Mouse (Mus musculus) embryo, embryonic 9.5 days (tissue): ENCODE measurements around the gene Pcyox1.

Experiments
- DNase-seq: peaks from one replicate; pipeline ENCODE4 v3.0.0-alpha.2; 2017; ENCODE audit errors: extremely low spot score

Pcyox1 gene

DNA sequence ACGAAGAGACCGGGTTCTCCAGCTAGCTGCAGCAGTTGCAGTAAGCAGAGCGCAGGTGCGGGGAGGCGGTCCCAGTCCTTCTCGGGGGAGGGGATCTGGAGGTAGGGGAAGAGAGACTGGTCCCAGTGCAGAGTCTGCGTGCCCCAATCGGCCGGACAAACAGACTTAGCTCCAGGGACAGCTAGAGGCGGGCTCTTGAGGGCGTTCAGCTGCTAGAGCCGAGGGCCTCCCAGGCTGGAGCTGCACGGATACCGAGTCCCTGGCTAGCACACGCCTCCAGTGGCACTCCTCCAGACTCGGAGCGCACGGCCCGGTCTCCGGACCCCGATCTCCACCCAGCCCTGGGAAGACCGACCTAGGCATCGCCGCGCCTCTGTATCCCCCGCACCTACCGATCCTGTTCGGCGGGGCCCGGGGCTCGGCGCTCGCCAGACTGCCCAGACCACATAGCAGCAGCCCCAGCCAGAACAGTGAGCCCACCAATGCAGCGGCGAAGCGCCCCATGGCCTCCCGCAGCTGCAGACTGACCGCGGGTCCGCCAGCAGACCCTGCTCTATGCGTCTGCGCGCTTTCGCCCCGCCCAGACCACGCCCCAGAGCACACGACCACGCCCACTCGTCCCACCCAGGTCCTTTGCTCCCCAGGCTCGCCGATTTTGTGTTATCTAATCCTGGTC is at the start of gene Pcyox1:
TSS of gene Pcyox1 (minus strand) at position 574 of the 676 bp plus-strand sequence.
- DNase-seq, result peak; percentile 93

- no peak for DNase-seq
These were observed 48.6 kb upstream of the Pcyox1 start for GRCm38 (mm10) chr6:86445551-86445950.

GRCm38 (mm10) chr6:86441571-86441970 is 44.6 kb upstream of the Pcyox1 start:
- DNase-seq, result no peak

DNA sequence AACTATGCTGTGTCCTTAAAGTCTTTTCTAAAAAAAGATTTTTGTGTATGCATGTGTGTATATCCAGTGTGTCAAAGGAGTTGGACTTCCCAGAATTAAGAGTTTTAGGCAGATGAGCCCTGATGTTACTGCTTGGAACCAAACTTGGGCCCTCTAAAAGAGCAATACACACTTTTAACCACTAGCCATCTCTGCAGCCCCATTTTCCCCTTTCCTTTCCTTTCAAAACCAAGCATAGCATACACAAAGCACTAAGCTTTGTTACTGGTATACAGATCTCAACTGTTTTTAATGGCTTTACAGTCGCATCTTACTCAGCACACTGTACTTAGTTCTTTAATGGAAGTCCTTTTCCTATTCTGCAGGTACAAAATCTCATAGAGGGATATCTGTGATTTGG is 42.6 kb upstream of the Pcyox1 start:
- DNase-seq, result no peak

GRCm38 (mm10) chr6:86439119-86439496 is 42.2 kb upstream of the Pcyox1 start:
- no peak for DNase-seq

GRCm38 (mm10) chr6:86438272-86439118 is 41.5 kb upstream of the Pcyox1 start, which contains the start of gene C87436:
TSS of gene C87436 (plus strand) at chr6:86438374.
- peak; percentile 96 for DNase-seq

DNA sequence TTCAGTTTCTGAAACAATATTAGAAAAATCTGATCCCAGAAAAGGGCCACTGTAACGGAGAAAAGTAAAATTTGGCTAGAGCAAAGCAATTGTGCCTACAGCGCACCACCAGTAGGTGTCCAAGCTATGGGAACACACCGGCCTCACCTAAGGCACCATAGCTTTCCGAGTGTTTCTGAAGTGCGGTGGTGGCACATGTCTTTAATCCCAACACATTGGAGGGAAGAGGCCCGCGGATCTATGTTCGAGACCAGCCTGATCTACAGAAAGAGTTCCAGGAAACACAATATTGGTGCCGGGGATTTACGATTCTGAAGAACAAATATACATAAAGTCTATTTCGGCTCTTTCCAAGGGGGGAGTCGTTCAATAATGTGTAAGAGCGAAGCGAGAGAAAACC is 40.8 kb upstream of the Pcyox1 start:
- DNase-seq, result peak; percentile 66

- no peak for DNase-seq
These were observed 36.7 kb upstream of the Pcyox1 start for GRCm38 (mm10) chr6:86433696-86434095.

- DNase-seq, result no peak
These were observed 34.6 kb upstream of the Pcyox1 start for GRCm38 (mm10) chr6:86431531-86431930.

DNA sequence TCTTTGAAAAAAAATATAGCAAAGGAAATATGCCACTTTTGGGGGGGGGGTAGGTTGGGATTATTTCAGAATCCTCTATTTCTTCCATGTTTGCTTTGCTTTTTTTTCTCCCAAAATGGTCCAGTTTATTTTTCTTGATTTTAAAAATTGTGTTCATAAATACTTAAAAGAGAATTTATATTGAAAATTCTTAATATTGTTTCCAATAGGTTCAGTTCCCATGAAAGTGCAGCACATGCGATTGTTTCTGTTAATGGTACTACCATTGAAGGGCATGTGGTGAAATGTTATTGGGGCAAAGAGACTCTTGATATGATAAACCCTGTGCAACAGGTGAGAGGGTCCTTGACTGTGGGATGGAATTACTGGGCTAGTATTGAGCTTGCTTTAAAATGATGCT is 29.4 kb upstream of the Pcyox1 start, which contains the start of gene Gm44790:
TSS of gene Gm44790 (plus strand) at position 301 of the 400 bp plus-strand sequence.
- no peak for DNase-seq

GRCm38 (mm10) chr6:86420491-86420890 is 23.5 kb upstream of the Pcyox1 start:
- no peak for DNase-seq

DNA sequence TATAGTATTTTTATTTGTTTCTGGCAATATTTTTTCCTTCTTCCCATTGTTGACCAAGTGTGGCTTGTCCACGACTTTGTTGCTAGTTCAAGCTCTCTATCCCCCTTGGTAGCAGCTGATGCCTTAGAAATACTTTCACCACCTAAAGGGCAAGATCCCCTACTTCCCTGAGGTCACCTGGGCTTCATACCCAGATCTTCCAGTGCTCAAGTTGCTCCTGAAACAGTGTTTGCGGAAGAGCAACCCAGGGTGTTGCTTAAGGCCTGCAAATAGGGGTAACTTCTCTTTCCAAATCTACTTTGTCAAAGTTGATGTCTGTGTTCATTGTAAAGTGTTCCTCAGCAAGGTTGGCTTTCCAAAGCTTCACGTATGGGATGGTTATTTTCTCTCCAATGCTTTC is 22.3 kb upstream of the Pcyox1 start:
- DNase-seq, result no peak

- DNase-seq, result no peak
These were observed 21.8 kb upstream of the Pcyox1 start for GRCm38 (mm10) chr6:86418711-86419110.

DNA sequence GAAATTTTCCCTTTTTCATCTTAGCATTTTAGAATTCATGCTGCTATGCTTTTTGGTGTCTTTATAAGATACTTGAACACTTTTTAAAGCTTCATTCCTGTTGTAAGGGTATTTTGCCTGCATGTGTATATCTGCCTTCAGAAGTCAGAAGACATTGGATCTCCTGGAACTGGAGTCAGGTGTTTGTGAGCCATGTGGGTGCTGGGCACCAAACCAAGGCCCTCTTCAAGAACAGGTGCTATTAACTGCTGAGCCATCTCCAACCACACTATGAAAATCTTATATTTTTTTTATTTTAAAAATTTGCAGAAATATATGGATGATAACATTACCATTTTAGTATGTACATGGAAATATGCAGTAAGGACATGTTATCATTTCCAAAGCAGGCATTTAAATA is 9.4 kb upstream of the Pcyox1 start:
- DNase-seq, result no peak

- peak; percentile 53 for DNase-seq
These were observed 8.0 kb upstream of the Pcyox1 start for GRCm38 (mm10) chr6:86404996-86405395.

DNA sequence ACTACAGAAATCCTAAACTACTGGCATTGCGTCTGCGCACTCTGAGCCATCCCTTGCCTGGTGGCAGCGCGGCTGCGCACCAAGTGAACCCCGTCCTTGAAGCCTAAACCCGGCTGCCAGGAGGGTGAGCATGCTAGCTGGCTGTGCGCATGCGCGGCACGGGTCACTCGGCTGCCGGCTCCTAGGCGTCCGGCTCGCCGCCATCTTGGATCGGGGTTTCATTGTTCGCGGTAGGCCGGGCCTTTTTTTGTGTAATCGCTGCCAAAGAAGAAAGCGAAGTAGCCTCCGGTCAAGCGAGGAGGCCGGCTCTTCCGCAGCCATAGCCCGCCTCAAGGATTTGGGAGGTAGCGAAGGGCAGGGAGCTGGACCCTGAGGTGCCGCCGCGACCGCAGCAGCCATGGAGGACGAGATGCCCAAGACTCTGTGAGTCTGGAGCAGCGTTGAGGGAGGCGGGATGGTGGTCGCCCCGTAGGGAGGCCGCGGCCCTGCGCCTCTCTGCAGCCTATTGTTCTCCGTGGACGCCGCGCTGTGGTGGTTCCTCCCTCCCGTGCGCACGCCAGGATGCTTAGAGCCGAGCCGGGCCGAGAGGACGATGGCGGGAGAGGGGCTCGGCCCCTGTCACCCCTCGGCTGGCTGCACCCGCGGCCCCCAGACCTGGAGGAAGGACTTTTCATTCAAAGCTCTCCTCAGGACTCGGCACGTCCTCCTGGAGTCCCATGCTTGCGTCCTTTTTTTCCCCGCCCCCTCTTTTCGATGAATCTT is 7.3 kb upstream of the Pcyox1 start, which contains the start of gene Tia1:
TSS of gene Tia1 (plus strand) at position 120 of the 762 bp plus-strand sequence.
- peak; percentile 96 for DNase-seq

GRCm38 (mm10) chr6:86403728-86404099 is 6.8 kb upstream of the Pcyox1 start:
- peak; percentile 94 for DNase-seq

DNA sequence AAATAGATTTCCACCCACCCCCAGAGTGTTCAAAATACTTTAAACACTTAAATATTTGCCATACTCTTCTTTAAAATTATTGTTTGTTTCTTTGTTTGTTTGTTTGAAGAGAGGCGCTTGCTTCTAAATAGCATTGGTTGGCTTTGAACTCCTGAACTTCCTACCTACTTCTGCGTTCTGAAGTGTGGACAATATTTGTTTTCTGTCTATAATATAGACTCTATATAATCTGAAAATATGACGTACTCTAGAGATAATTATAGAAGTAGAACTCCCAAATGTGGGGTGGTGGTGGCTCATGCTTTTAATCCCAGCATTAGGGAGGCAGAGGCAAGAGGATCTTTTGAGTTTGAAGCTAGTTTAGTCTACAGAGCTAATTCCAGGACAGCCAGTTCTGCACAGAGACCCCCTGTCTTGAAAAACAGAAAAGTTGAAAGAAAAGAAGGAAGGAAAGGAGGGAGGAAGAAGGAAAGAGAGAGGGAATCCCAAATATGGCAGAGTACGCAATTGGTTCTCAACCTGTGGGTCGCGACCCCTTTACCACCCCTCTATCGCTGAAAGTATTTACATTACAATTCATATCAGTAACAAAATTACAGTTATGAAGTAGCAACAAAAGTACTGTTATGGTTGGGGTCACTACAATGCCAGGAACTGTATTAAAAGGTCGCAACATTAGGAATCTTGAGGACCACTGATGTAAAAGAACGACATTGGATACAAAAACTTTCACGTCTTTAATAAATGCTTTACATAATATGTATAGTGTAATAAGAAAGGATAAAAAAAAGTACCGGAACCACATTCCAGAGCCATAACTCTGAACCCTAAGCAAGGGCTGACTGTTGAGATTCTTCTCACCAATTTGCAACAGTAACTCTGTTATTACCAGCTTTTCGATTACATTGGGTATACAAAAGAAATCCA is 6.0 kb upstream of the Pcyox1 start:
- no peak for DNase-seq

- DNase-seq, result peak; percentile 72
These were observed 4.0 kb upstream of the Pcyox1 start for GRCm38 (mm10) chr6:86400972-86401371.

DNA sequence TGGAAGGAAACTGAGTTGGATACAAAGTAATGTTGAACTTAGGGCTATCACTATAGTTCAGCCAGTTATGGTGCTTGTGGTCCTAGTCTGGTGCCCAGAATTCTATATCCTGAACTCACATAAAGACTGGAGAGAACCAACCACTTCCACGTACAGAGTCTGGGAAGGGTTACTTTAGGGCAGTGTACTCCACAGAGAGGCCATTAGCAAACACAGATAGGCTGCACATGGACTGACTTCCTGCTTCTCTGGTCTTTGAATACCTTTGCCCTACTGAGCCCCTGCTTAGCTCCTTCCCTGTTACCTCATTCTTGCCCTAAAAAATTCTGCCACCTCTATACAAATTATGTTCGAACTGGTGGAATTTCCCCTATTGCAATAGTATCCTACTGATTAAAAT is 3.0 kb upstream of the Pcyox1 start:
- no peak for DNase-seq

GRCm38 (mm10) chr6:86398986-86399385 is 2.0 kb upstream of the Pcyox1 start:
- no peak for DNase-seq
